Mouse (Mus musculus) testis, adult 2 months (tissue): ENCODE measurements around the gene Map3k11.

Experiments used
- CTCF ChIP-seq: fragments of 200-500 bp; IDR thresholded peaks from 2 replicates; pipeline ENCODE4 v1.5.1; 2012; ENCODE audit warnings: low read depth, mild to moderate bottlenecking, inconsistent platforms, low read length, moderate library complexity; ENCODE audit not compliant: control insufficient read depth, insufficient read depth, insufficient replicate concordance
- POLR2A ChIP-seq: fragments of 200-500 bp; IDR thresholded peaks from 2 replicates; pipeline ENCODE4 v1.6.1; 2012; ENCODE audit warnings: low read depth, mild to moderate bottlenecking, inconsistent platforms, low read length, moderate library complexity; ENCODE audit not compliant: control insufficient read depth

DNA sequence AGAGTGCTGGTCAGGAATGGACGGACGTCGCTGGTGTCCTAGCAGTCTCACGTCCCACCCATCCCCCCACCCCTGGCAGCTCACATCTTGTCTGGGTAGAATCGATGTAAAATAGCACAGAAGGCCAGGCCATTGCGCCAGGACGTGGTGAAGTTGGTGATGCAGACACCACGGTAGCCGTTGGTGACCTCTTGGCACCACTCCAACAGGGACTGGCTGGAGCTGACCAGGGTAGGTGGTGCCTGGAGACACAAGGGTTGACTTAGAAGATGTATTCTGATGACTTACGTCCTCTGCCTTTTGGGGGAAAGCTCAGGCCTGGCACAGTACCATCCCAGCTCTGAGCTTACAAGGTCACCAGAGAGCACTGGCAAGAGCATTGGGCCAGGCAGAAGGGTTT is 28.4 kb downstream of the Map3k11 start:
- TF ChIP-seq CTCF (no peak), POLR2A (no peak)
